ENCODE assay signal across 7 mouse cellular contexts in the genomic region with DNA sequence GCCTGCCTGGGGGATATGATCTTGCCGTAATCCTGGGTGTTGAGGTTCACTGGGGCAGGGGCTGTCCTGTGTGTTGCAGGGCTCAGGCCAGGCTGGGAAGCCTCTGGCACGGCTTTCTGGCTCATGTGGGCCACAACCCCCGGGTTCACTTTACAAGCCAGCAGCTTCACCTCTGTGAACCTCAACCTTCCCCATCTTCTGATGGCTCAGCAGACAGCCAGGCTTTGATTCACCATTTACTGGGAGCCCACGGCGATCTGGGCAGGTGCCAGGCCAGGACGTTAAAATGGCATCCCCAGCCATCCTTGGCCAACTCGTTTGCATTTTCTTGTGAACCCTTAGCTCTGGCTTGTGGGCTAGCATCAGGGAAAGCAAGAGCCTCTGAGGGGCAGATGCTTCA. TPM values are rescaled to one million over a fixed set of nuclear protein-coding genes. Genes with fewer than 3 reads are reported as not detected.
DNase-seq lines count a peak whose midpoint lies in the region; ATAC-seq and TF ChIP-seq lines count a peak whose summit lies in the region.

No protein-coding gene starts in this region.

- ATAC-seq in hindbrain, embryonic 11.5 days (ENCODE audit: low FRiP score) = no peak
- no peak for ATAC-seq in liver, embryonic 11.5 days (replicated peaks; ENCODE audit: low FRiP score)
- ATAC-seq in megakaryocyte-erythroid progenitor cell, adult 5-6 weeks (replicated peaks; ENCODE audit: low FRiP score, low TSS enrichment, poor library complexity, severe bottlenecking) = no peak

- no peak for DNase-seq in spleen, adult 2 months (ENCODE audit: low read depth in 1 of 2, low spot score in 2 of 2)
- DNase-seq in spleen, postnatal 4 days (ENCODE audit: low spot score in 2 of 2) = no peak
- no peak for DNase-seq in hindbrain, embryonic 11.5 days (ENCODE audit: low spot score)
- DNase-seq in liver, embryonic 11.5 days (ENCODE audit: low spot score) = no peak
- DNase-seq in left cerebral cortex, postnatal 25 days (ENCODE audit: low spot score in 2 of 2) = no peak
- no peak for DNase-seq in layer of hippocampus, postnatal 36 days

- peaks cover 9% of the 10 kb centered on the region; the same call in 1 of the 2 replicates for H3K4me1 ChIP-seq in spleen, adult 2 months (ENCODE audit: control insufficient read depth, insufficient read depth, insufficient read length)
- peaks cover 8% of the 10 kb centered on the region for H3K4me1 ChIP-seq in hindbrain, embryonic 11.5 days (replicated peaks; ENCODE audit: control insufficient read depth, insufficient read depth, low read length)
- peaks cover 14% of the 10 kb centered on the region; the same call in 1 of the 2 replicates for H3K4me1 ChIP-seq in liver, embryonic 11.5 days (replicated peaks; ENCODE audit: control insufficient read depth, insufficient read depth, low read length)

- H3K27me3 ChIP-seq in spleen, adult 2 months (ENCODE audit: control insufficient read depth, insufficient read depth, low read length) = no peaks in the 10 kb centered on the region
- H3K27me3 ChIP-seq in hindbrain, embryonic 11.5 days (ENCODE audit: control insufficient read depth, insufficient read depth, low read length) = peaks cover 39% of the 10 kb centered on the region
- H3K27me3 ChIP-seq in liver, embryonic 11.5 days (replicated peaks; ENCODE audit: control insufficient read depth, insufficient read depth, low read length) = peaks cover 10% of the 10 kb centered on the region

- no peaks in the 10 kb centered on the region for H3K36me3 ChIP-seq in spleen, adult 2 months (ENCODE audit: control insufficient read depth, insufficient read depth, low read length)
- no peaks in the 10 kb centered on the region for H3K36me3 ChIP-seq in hindbrain, embryonic 11.5 days (ENCODE audit: control insufficient read depth, insufficient read depth, low read length)
- H3K36me3 ChIP-seq in liver, embryonic 11.5 days (ENCODE audit: control insufficient read depth, insufficient read depth, low read length) = no peaks in the 10 kb centered on the region; the same call in 1 of the 2 replicates

- no peaks in the 10 kb centered on the region for H3K9me3 ChIP-seq in hindbrain, embryonic 11.5 days (ENCODE audit: control insufficient read depth, low read length)
- H3K9me3 ChIP-seq in liver, embryonic 11.5 days (ENCODE audit: control insufficient read depth, low read length) = no peaks in the 10 kb centered on the region

- no peak overlapping the region for H3K27ac ChIP-seq in spleen, adult 2 months (ENCODE audit: insufficient read depth, low read length)
- no peak overlapping the region for H3K27ac ChIP-seq in hindbrain, embryonic 11.5 days (ENCODE audit: low read depth, low read length)
- no peak overlapping the region for H3K27ac ChIP-seq in liver, embryonic 11.5 days (ENCODE audit: low read depth, low read length)

- no peak for TF ChIP-seq CTCF in spleen, adult 2 months (IDR thresholded peaks at IDR 0.05; ENCODE audit: extremely low read depth, insufficient read depth, insufficient read length, insufficient replicate concordance)

- intact Hi-C loops in left cerebral cortex, postnatal 25 days (cut with DNase I) = no loop called here

- WGBS in spleen, adult 2 months = 48% methylated on average over 7 of the region's 7 CpGs
- 33% methylated on average over 7 of the region's 7 CpGs for WGBS in hindbrain, embryonic 11.5 days
- 35% methylated on average over 7 of the region's 7 CpGs for WGBS in liver, embryonic 11.5 days

- H3K9ac ChIP-seq in hindbrain, embryonic 11.5 days (ENCODE audit: low read depth, low read length) = no peak overlapping the region
- H3K9ac ChIP-seq in liver, embryonic 11.5 days (ENCODE audit: low read depth, low read length) = no peak overlapping the region

- H3K4me3 ChIP-seq in spleen, adult 2 months (ENCODE audit: extremely low read depth, insufficient read depth, insufficient read length) = peak overlapping the region; percentile 74; the same call in 1 of the 2 replicates
- H3K4me3 ChIP-seq in hindbrain, embryonic 11.5 days (ENCODE audit: low read depth, low read length) = peak overlapping the region; percentile 32
- 0 out of 2 replicates have a peak overlapping the region, but pooled peaks have one; percentile 60 for H3K4me3 ChIP-seq in liver, embryonic 11.5 days (ENCODE audit: low read depth, low read length)

- no peak for TF ChIP-seq POLR2A in spleen, adult 2 months (IDR thresholded peaks at IDR 0.05; ENCODE audit: low read depth, low read length)

- peak overlapping the region; percentile 53 for H3K4me2 ChIP-seq in hindbrain, embryonic 11.5 days (replicated peaks; ENCODE audit: low read depth, low read length)
- H3K4me2 ChIP-seq in liver, embryonic 11.5 days = peak overlapping the region; percentile 98

RNA-seq across cellular contexts. Expression of gene Ass1, which starts 0.5 kb away (rescaled TPM):
- 17.5 and 18.9 TPM in 2 replicates for polyA plus RNA-seq in spleen, adult 2 months (2012; rRNA removed)
- polyA plus RNA-seq in hindbrain, embryonic 11.5 days (2014; fragmentation: Nextera tagmentation; extraction: Ambion mirVana) = 10.3 and 11.0 TPM in 2 replicates
- 65.1 and 72.4 TPM in 2 replicates for polyA plus RNA-seq in liver, embryonic 11.5 days (2014; fragmentation: Nextera tagmentation; extraction: Ambion mirVana)
- total RNA-seq in megakaryocyte-erythroid progenitor cell, adult 5-6 weeks (2014; fragmentation: Nextera tagmentation) = 63.2 and 78.5 TPM in 2 replicates
- 93.7 and 108 TPM in 2 replicates for total RNA-seq in megakaryocyte-erythroid progenitor cell, adult 5-6 weeks (2017)
- total RNA-seq in left cerebral cortex, postnatal 25 days (2021) = 10 to 100 TPM; 16.1 to 16.8 TPM
- 10 to 100 TPM; 19.5 to 21.8 TPM for total RNA-seq in layer of hippocampus, postnatal 36 days (2021)
